Mouse (Mus musculus) testis, postnatal 14 days (tissue): ENCODE data around the gene Cx3cr1.
A peak's percentile ranks its signal among the peaks of the same experiment; 100 is the strongest.

Experiments
- DNase-seq: peaks from one replicate; pipeline ENCODE4 v3.0.0; 2021; ENCODE audit warnings: low spot score

Cx3cr1 gene

GRCm38 (mm10) chr9:119994207-119994606, 75.5 kb downstream of the Cx3cr1 start:
- DNase-seq: no peak

GRCm38 (mm10) chr9:119993092-119993844, 76.4 kb downstream of the Cx3cr1 start:
- DNase-seq: no peak

- DNase-seq: no peak
Observed at GRCm38 (mm10) chr9:119991310-119991709, 78.4 kb downstream of the Cx3cr1 start.

GRCm38 (mm10) chr9:119988304-119988703, 81.4 kb downstream of the Cx3cr1 start:
- no peak for DNase-seq

GRCm38 (mm10) chr9:119985881-119986574, 83.7 kb downstream of the Cx3cr1 start:
- DNase-seq: no peak

- no peak for DNase-seq
Observed at GRCm38 (mm10) chr9:119984536-119985011, 85.1 kb downstream of the Cx3cr1 start, which contains the start of gene Csrnp1. TSS of gene Csrnp1 (minus strand) at chr9:119984658.

- DNase-seq: peak; percentile 85
Observed at GRCm38 (mm10) chr9:119983585-119984535, 85.8 kb downstream of the Cx3cr1 start.

GRCm38 (mm10) chr9:119982956-119983551, 86.6 kb downstream of the Cx3cr1 start:
- no peak for DNase-seq

GRCm38 (mm10) chr9:119982241-119982811, 87.4 kb downstream of the Cx3cr1 start:
- DNase-seq: no peak

- DNase-seq: no peak
Observed at GRCm38 (mm10) chr9:119981183-119982179, 88.2 kb downstream of the Cx3cr1 start.

GRCm38 (mm10) chr9:119980770-119981182, 88.9 kb downstream of the Cx3cr1 start:
- no peak for DNase-seq

- no peak for DNase-seq
Observed at GRCm38 (mm10) chr9:119979749-119980148, 89.9 kb downstream of the Cx3cr1 start.

GRCm38 (mm10) chr9:119978811-119979441, 90.8 kb downstream of the Cx3cr1 start:
- no peak for DNase-seq

GRCm38 (mm10) chr9:119978151-119978810, 91.4 kb downstream of the Cx3cr1 start:
- DNase-seq: no peak

- no peak for DNase-seq
Observed at GRCm38 (mm10) chr9:119977557-119978060, 92.1 kb downstream of the Cx3cr1 start.

- no peak for DNase-seq
Observed at GRCm38 (mm10) chr9:119976704-119977556, 92.7 kb downstream of the Cx3cr1 start.

GRCm38 (mm10) chr9:119975286-119975685, 94.4 kb downstream of the Cx3cr1 start:
- no peak for DNase-seq

GRCm38 (mm10) chr9:119974609-119975008, 95.1 kb downstream of the Cx3cr1 start:
- DNase-seq: peak; percentile 65
